8 mouse cellular contexts compared by ENCODE assay signal in genomic region chr19:10017637-10018526, GRCm38 (mm10). TPM values are rescaled to one million over a fixed set of nuclear protein-coding genes. Genes with fewer than 3 reads are reported as not detected.
DNase-seq lines count a peak whose midpoint lies in the region; ATAC-seq lines count a peak whose summit lies in the region.

No protein-coding gene starts in this region.

- H3K9me3 ChIP-seq in heart, embryonic 11.5 days (replicated peaks; ENCODE audit: control insufficient read depth, low read length): no peaks in the 10 kb centered on the region
- no peaks in the 10 kb centered on the region for H3K9me3 ChIP-seq in kidney, embryonic 16.5 days (ENCODE audit: low read length)
- no peaks in the 10 kb centered on the region for H3K9me3 ChIP-seq in liver, embryonic 11.5 days (ENCODE audit: control insufficient read depth, low read length)

- peak overlapping the region; percentile 83 for H3K27ac ChIP-seq in heart, embryonic 11.5 days (ENCODE audit: low read depth, low read length)
- H3K27ac ChIP-seq in kidney, embryonic 16.5 days (ENCODE audit: low read length): peak overlapping the region; percentile 60
- peak overlapping the region; percentile 95 for H3K27ac ChIP-seq in liver, embryonic 11.5 days (ENCODE audit: low read depth, low read length)

- H3K36me3 ChIP-seq in heart, embryonic 11.5 days (ENCODE audit: control insufficient read depth, insufficient read depth, low read length): no peaks in the 10 kb centered on the region
- no peaks in the 10 kb centered on the region for H3K36me3 ChIP-seq in kidney, embryonic 16.5 days (ENCODE audit: insufficient read depth, low read length)
- no peaks in the 10 kb centered on the region for H3K36me3 ChIP-seq in liver, embryonic 11.5 days (ENCODE audit: control insufficient read depth, insufficient read depth, low read length)

- peak overlapping the region; percentile 71 for H3K4me3 ChIP-seq in heart, embryonic 11.5 days (ENCODE audit: low read depth, low read length)
- peak overlapping the region; percentile 61 for H3K4me3 ChIP-seq in kidney, embryonic 16.5 days (ENCODE audit: low read length)
- H3K4me3 ChIP-seq in liver, embryonic 11.5 days (ENCODE audit: low read depth, low read length): peak overlapping the region; percentile 69

- DNase-seq in A20 (ENCODE audit: low read depth, low spot score): peak; percentile 73
- DNase-seq in brain, adult 2 months (ENCODE audit: low read depth, low spot score): peak; percentile 82
- DNase-seq in liver, embryonic 11.5 days (ENCODE audit: low spot score): peak; percentile 93
- DNase-seq in spleen, postnatal 36 days (ENCODE audit: low spot score in 2 of 2): peak; percentile 85 to 88

- ATAC-seq in erythroblast, adult 5-6 weeks (replicated peaks; ENCODE audit: low FRiP score, poor library complexity, severe bottlenecking): peak; percentile 64
- ATAC-seq in heart, embryonic 11.5 days (replicated peaks; ENCODE audit: insufficient number of reproducible peaks, low FRiP score, low TSS enrichment): peak; percentile 91
- ATAC-seq in kidney, embryonic 16.5 days (ENCODE audit: low FRiP score, low TSS enrichment): peak; percentile 91
- ATAC-seq in liver, embryonic 11.5 days (replicated peaks; ENCODE audit: low FRiP score): peak; percentile 86
- ATAC-seq in monocyte, adult 5-6 weeks (replicated peaks; ENCODE audit: insufficient number of reproducible peaks, low FRiP score, low TSS enrichment, poor library complexity, severe bottlenecking): peak; percentile 67

- H3K27me3 ChIP-seq in heart, embryonic 11.5 days (ENCODE audit: control insufficient read depth, insufficient read depth, low read length): no peaks in the 10 kb centered on the region
- H3K27me3 ChIP-seq in kidney, embryonic 16.5 days (ENCODE audit: insufficient read depth, low read length): no peaks in the 10 kb centered on the region
- no peaks in the 10 kb centered on the region for H3K27me3 ChIP-seq in liver, embryonic 11.5 days (replicated peaks; ENCODE audit: control insufficient read depth, insufficient read depth, low read length)

- H3K4me2 ChIP-seq in heart, embryonic 11.5 days: peak overlapping the region; percentile 98
- peak overlapping the region; percentile 91 for H3K4me2 ChIP-seq in kidney, embryonic 16.5 days (replicated peaks; ENCODE audit: low read depth, low read length)
- peak overlapping the region; percentile 100 for H3K4me2 ChIP-seq in liver, embryonic 11.5 days

- peak overlapping the region; percentile 82 for H3K9ac ChIP-seq in heart, embryonic 11.5 days (ENCODE audit: low read depth, low read length)
- peak overlapping the region; percentile 72 for H3K9ac ChIP-seq in kidney, embryonic 16.5 days (replicated peaks; ENCODE audit: low read length)
- peak overlapping the region; percentile 74 for H3K9ac ChIP-seq in liver, embryonic 11.5 days (ENCODE audit: low read depth, low read length)

- 5% methylated on average over 44 of the region's 44 CpGs for WGBS in heart, embryonic 11.5 days (ENCODE audit: insufficient replicate concordance)
- WGBS in kidney, embryonic 16.5 days: 7% methylated on average over 42 of the region's 44 CpGs
- 6% methylated on average over 44 of the region's 44 CpGs for WGBS in liver, embryonic 11.5 days

- H3K4me1 ChIP-seq in heart, embryonic 11.5 days (ENCODE audit: control insufficient read depth, insufficient read depth, low read length): peaks cover 70% of the 10 kb centered on the region
- peaks cover 54% of the 10 kb centered on the region for H3K4me1 ChIP-seq in kidney, embryonic 16.5 days (ENCODE audit: insufficient read depth, low read length)
- H3K4me1 ChIP-seq in liver, embryonic 11.5 days (replicated peaks; ENCODE audit: control insufficient read depth, insufficient read depth, low read length): peaks cover 82% of the 10 kb centered on the region

RNA-seq across cellular contexts. Expression of gene Rab3il1, which starts 16.4 kb away (rescaled TPM):
- total RNA-seq in erythroblast, adult 5-6 weeks (2015; ENCODE audit: low replicate concordance): 263 and 307 TPM in 2 replicates
- total RNA-seq in erythroblast, adult 5-6 weeks (2017; ENCODE audit: low replicate concordance): 530 and 535 TPM in 2 replicates
- polyA plus RNA-seq in heart, embryonic 11.5 days (2014; fragmentation: Nextera tagmentation; extraction: Ambion mirVana): 50.8 and 54.0 TPM in 2 replicates
- 32.0 and 34.6 TPM in 2 replicates for polyA plus RNA-seq in kidney, embryonic 16.5 days (2015; fragmentation: Nextera tagmentation; extraction: Ambion mirVana)
- polyA plus RNA-seq in liver, embryonic 11.5 days (2014; fragmentation: Nextera tagmentation; extraction: Ambion mirVana): 133 and 137 TPM in 2 replicates
- total RNA-seq in monocyte, adult 5-6 weeks (2017): 0.39 to 3.0 TPM in 2 of 3 replicates, not detected in the other

RNA-seq across cellular contexts. Expression of gene Best1, which starts 16.4 kb away (rescaled TPM):
- not detected in 2 replicates for total RNA-seq in erythroblast, adult 5-6 weeks (2015; ENCODE audit: low replicate concordance)
- total RNA-seq in erythroblast, adult 5-6 weeks (2017; ENCODE audit: low replicate concordance): not detected in 2 replicates
- polyA plus RNA-seq in heart, embryonic 11.5 days (2014; fragmentation: Nextera tagmentation; extraction: Ambion mirVana): 0.10 and 0.41 TPM in 2 replicates
- 1.4 and 1.9 TPM in 2 replicates for polyA plus RNA-seq in kidney, embryonic 16.5 days (2015; fragmentation: Nextera tagmentation; extraction: Ambion mirVana)
- 0.31 and 0.59 TPM in 2 replicates for polyA plus RNA-seq in liver, embryonic 11.5 days (2014; fragmentation: Nextera tagmentation; extraction: Ambion mirVana)
- 0.21 TPM in 1 of 3 replicates, not detected in the others for total RNA-seq in monocyte, adult 5-6 weeks (2017)

RNA-seq across cellular contexts. Expression of gene Fads3, which starts 23.5 kb away (rescaled TPM):
- total RNA-seq in erythroblast, adult 5-6 weeks (2015; ENCODE audit: low replicate concordance): 1.7 and 12.1 TPM in 2 replicates
- 9.3 and 18.5 TPM in 2 replicates for total RNA-seq in erythroblast, adult 5-6 weeks (2017; ENCODE audit: low replicate concordance)
- 15.8 and 17.9 TPM in 2 replicates for polyA plus RNA-seq in heart, embryonic 11.5 days (2014; fragmentation: Nextera tagmentation; extraction: Ambion mirVana)
- polyA plus RNA-seq in kidney, embryonic 16.5 days (2015; fragmentation: Nextera tagmentation; extraction: Ambion mirVana): 30.1 and 36.5 TPM in 2 replicates
- 7.2 and 7.3 TPM in 2 replicates for polyA plus RNA-seq in liver, embryonic 11.5 days (2014; fragmentation: Nextera tagmentation; extraction: Ambion mirVana)
- total RNA-seq in monocyte, adult 5-6 weeks (2017): 1.1 TPM in 1 of 3 replicates, not detected in the others

RNA-seq across cellular contexts. Expression of gene Fth1, which starts 37.5 kb away (rescaled TPM):
- 939 and 1,145 TPM in 2 replicates for total RNA-seq in erythroblast, adult 5-6 weeks (2015; ENCODE audit: low replicate concordance)
- 1,067 and 1,257 TPM in 2 replicates for total RNA-seq in erythroblast, adult 5-6 weeks (2017; ENCODE audit: low replicate concordance)
- polyA plus RNA-seq in heart, embryonic 11.5 days (2014; fragmentation: Nextera tagmentation; extraction: Ambion mirVana): 1,994 and 2,294 TPM in 2 replicates
- 1,651 and 1,666 TPM in 2 replicates for polyA plus RNA-seq in kidney, embryonic 16.5 days (2015; fragmentation: Nextera tagmentation; extraction: Ambion mirVana)
- 3,796 and 3,887 TPM in 2 replicates for polyA plus RNA-seq in liver, embryonic 11.5 days (2014; fragmentation: Nextera tagmentation; extraction: Ambion mirVana)
- 676 to 886 TPM (median 682 TPM) in 3 replicates for total RNA-seq in monocyte, adult 5-6 weeks (2017)

Comparison
In these comparisons a context has a peak if more than half of its experiments do, and no peak if none do; other contexts are left out.
1. Peak in every context shown above with its lines: DNase-seq, ATAC-seq, H3K4me3 ChIP-seq and H3K27ac ChIP-seq.